Mouse (Mus musculus) naive thymus-derived CD4-positive, alpha-beta T cell, adult 5 months (primary cell): Measurements from ENCODE around the gene Qk. TPM values are rescaled to one million over a fixed set of nuclear protein-coding genes. Genes with fewer than 3 reads are reported as not detected.

Experiments used
- polyA plus RNA-seq: library from polyadenylated mRNA; unstranded; fragments of 100-300 nt; shearing (Covaris generic); gene quantifications from one replicate; pipeline ENCODE4 v1.2.1, GENCODE M21; 2017

Qk gene
- polyA plus RNA-seq = 96.7 TPM

GRCm38 (mm10) chr17:10319685-10320455 lies at the start of gene Qk:
TSS of gene Qk (minus strand) at chr17:10319854.

